Mouse (Mus musculus): ENCODE data around the gene Gemin6.

Gene Gemin6

GRCm38 (mm10) chr17:80224326-80225116 is at the start of gene Gemin6:
Gene Gemin6 (plus strand): TSS chr17:80224441.
- ChIA-PET POLR2A (interaction anchor here (0.6 to 5.8 kb wide), 79 partner anchors 7 to 1397 kb away, joined by 3 to 146 read pairs (median 5); partner anchors contain the start of genes Srsf7 (in 4 of the 4), Ttc39d (in 4 of the 4), Dhx57 (in 3 of the 4) and Morn2 (in 3 of the 4)), CTCF (interaction anchor here (0.5 to 1.7 kb wide), 10 partner anchors 13 to 570 kb away, joined by 3 to 4 read pairs (median 3); no protein-coding TSS in a partner anchor)

GRCm38 (mm10) chr17:80174699-80175385 is 49.4 kb upstream of the Gemin6 start:
- CTCF ChIA-PET, result interaction anchor here in 3 of 4 experiments (0.6 to 1.3 kb wide), 3 partner anchors 127 to 176 kb away, joined by 3 to 6 read pairs (median 4); no protein-coding TSS in a partner anchor
- POLR2A ChIA-PET, result interaction anchor here in 3 of 4 experiments (0.6 to 3.2 kb wide), 44 partner anchors 8 to 379 kb away, joined by 3 to 19 read pairs (median 4); partner anchors contain the start of genes Srsf7 (in 3 of the 3), Ttc39d (in 3 of the 3), Galm (in 2 of the 3) and Gemin6 (in 1 of the 3)

- POLR2A ChIA-PET, result interaction anchor here in 3 of 4 experiments (0.6 to 3.2 kb wide), 41 partner anchors 7 to 379 kb away, joined by 3 to 19 read pairs (median 4); partner anchors contain the start of genes Srsf7 (in 3 of the 3), Ttc39d (in 3 of the 3), Galm (in 2 of the 3) and Hnrnpll (in 2 of the 3)
- CTCF ChIA-PET, result interaction anchor here in 2 of 4 experiments (1.0 to 1.3 kb wide), 2 partner anchors 127 to 158 kb away, joined by 3 to 6 read pairs; no protein-coding TSS in a partner anchor
These were observed 48.9 kb upstream of the Gemin6 start for GRCm38 (mm10) chr17:80175386-80175739.

DNA sequence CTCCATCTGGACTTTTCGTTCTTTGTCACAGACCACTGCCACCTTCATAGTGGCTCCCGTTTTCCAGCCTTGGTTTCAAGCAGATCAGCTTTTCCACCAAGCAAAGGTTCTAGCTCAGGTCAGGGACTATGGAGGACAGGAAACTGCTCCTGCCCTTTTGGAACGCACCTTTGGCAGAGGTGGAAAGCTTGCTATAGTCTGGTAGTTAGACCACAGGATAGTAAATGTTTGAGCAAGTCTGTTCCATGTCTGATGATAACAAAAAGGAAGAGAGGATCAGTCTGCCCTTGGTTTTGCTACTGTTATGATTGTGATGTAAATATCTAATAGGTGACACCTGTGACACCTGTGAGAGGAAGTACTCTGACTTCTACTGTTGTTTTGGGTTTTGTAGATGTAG is 48.3 kb upstream of the Gemin6 start:
- ChIA-PET POLR2A (interaction anchor here in 3 of 4 experiments (0.6 to 3.2 kb wide), 20 partner anchors 8 to 199 kb away, joined by 3 to 19 read pairs (median 4); partner anchors contain the start of genes Srsf7 (in 3 of the 3), Ttc39d (in 3 of the 3), Galm (in 1 of the 3) and Hnrnpll (in 1 of the 3)), CTCF (interaction anchor here in 1 of 4 experiments (1.3 kb wide), 1 partner anchor 128 kb away, joined by 6 read pairs; no protein-coding TSS in a partner anchor)

GRCm38 (mm10) chr17:80178846-80179245 is 45.4 kb upstream of the Gemin6 start:
- CTCF ChIA-PET, result interaction anchor here in 1 of 4 experiments (1.6 kb wide), 1 partner anchor 129 kb away, joined by 20 read pairs; no protein-coding TSS in a partner anchor
- POLR2A ChIA-PET, result interaction anchor here in 1 of 4 experiments (1.1 kb wide), 1 partner anchor 126 kb away, joined by 6 read pairs; no protein-coding TSS in a partner anchor

- ChIA-PET POLR2A (interaction anchor here (0.6 to 4.0 kb wide), 16 partner anchors 10 to 162 kb away, joined by 3 to 14 read pairs (median 4); partner anchors contain the start of genes Srsf7 (in 2 of the 4) and Ttc39d (in 2 of the 4)), CTCF (interaction anchor here (0.5 to 1.7 kb wide), 27 partner anchors 10 to 1243 kb away, joined by 3 to 20 read pairs (median 3); partner anchors contain the start of gene Cebpz (in 1 of the 4))
These were observed 44.3 kb upstream of the Gemin6 start for GRCm38 (mm10) chr17:80179959-80180358.

- ChIA-PET CTCF (interaction anchor here in 3 of 4 experiments (0.6 to 1.7 kb wide), 12 partner anchors 11 to 1244 kb away, joined by 3 to 20 read pairs (median 6); partner anchors contain the start of gene Cebpz (in 1 of the 3)), POLR2A (interaction anchor here in 3 of 4 experiments (0.6 to 4.0 kb wide), 9 partner anchors 20 to 163 kb away, joined by 3 to 14 read pairs (median 4); partner anchors contain the start of genes Srsf7 (in 2 of the 3) and Ttc39d (in 2 of the 3))
These were observed 43.8 kb upstream of the Gemin6 start for GRCm38 (mm10) chr17:80180468-80180867.

DNA sequence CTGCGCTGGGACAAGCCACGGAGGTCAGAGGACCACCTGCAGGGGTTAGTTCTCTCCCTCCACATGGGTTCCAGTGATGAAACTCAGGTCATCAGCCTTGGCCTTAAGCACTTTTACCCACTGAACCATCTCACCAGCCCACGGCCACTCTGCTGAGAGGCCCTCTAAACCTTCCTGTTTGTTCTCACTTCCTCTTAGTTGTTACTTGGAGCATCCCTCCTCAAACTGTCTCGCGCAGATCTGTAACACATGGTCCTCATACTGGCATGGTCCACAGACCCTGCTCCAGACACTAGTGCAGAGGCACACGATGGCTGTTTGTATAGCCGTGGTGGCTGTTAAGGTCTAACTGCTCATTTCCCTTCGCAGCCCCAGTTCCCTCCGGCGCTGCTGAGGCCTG is 40.6 kb upstream of the Gemin6 start:
- ChIA-PET CTCF (interaction anchor here in 1 of 4 experiments (0.6 to 1.3 kb wide), 2 partner anchors 135 to 272 kb away, joined by 3 to 4 read pairs; no protein-coding TSS in a partner anchor), POLR2A (interaction anchor here (0.8 to 2.0 kb wide), 8 partner anchors 10 to 163 kb away, joined by 3 to 11 read pairs (median 3); partner anchors contain the start of genes Srsf7 (in 2 of the 4) and Ttc39d (in 2 of the 4))

DNA sequence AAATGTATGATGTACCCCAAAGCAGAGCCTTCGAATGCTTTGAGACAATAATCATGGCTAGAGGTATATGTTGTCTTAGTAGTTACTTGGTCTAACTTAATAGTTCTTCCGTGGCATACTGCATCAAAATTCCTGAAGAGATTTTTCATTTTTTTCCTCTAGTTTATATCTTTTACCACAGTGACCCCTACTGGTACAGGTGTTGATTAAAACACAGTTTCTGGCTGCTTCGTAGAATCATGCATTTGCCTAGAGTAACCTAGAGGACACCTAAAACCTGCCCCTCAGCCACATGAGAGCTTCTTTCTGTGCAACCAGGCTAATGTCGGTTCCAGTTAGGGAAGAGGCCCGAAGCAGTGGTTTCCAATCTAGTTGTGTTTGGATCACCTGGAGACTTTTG is 31.2 kb upstream of the Gemin6 start:
- ChIA-PET POLR2A (interaction anchor here in 3 of 4 experiments (0.6 to 6.8 kb wide), 9 partner anchors 9 to 175 kb away, joined by 3 to 91 read pairs (median 4); partner anchors contain the start of genes Srsf7 (in 3 of the 3), Ttc39d (in 3 of the 3) and Gemin6 (in 1 of the 3)), CTCF (interaction anchor here in 3 of 4 experiments (0.6 to 1.7 kb wide), 5 partner anchors 145 to 183 kb away, joined by 3 to 6 read pairs (median 5); no protein-coding TSS in a partner anchor)

DNA sequence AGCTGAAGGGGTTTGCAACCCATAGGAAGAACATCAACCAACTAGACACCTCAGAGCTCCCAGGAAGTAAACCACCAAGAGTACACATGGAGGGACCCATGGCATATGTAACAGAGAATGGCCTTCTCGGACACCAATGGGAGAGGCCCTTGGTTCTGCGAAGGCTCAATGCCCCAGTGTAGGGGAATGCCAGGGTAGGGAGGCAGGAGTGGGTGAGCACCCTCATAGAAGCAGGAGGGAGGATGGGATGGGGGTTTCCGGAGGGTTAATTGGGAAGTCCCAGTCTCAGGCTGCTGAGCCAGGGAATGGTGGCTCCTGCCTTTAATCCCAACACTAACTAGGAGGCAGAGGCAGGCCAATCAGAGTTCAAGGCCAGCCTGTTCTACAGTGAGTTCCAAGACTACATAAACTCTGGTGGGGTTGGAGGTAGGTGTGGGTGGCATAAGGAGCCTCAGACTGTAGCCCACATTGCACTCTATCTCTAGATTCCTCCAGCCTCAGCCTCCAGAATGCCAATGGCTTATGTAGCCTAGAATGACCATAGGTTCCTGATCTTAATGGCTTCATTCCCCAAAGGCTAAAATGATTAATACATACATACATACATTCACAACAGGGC is 25.0 kb upstream of the Gemin6 start:
- ChIA-PET POLR2A (interaction anchor here in 3 of 4 experiments (0.6 to 6.8 kb wide), 31 partner anchors 7 to 1286 kb away, joined by 3 to 91 read pairs (median 4); partner anchors contain the start of genes Srsf7 (in 3 of the 3), Ttc39d (in 3 of the 3), Gemin6 (in 2 of the 3) and Dhx57 (in 1 of the 3)), CTCF (no interaction called here)

GRCm38 (mm10) chr17:80205657-80206056 is 18.6 kb upstream of the Gemin6 start:
- POLR2A ChIA-PET, result interaction anchor here (0.7 to 10.7 kb wide), 47 partner anchors 9 to 544 kb away, joined by 3 to 146 read pairs (median 12); partner anchors contain the start of genes Gemin6 (in 3 of the 4), Morn2 (in 2 of the 4), Dhx57 (in 1 of the 4) and Gm10190 (in 1 of the 4)

DNA sequence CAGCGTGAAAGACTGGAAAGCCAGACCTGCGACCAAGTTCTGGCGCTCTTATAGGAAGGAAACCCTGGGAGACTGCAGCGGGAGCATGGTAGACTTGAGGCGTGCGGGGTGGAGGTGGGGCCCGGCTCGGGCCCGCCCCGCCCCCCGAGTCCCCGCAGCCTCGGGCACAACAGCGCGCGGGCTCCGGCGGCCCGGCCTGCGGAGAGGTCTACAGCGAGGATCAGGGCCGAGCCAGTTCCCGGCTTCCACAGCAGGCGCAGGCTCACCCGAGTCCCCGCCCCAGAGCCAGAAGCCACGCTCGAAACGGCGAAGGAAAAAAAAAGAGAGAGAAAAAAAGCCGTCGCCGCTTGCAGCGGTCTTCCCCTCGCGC is 18.0 kb upstream of the Gemin6 start:
- ChIA-PET POLR2A (interaction anchor here (0.7 to 10.7 kb wide), 70 partner anchors 9 to 580 kb away, joined by 3 to 146 read pairs (median 8); partner anchors contain the start of genes Gemin6 (in 3 of the 4), Morn2 (in 3 of the 4), Dhx57 (in 2 of the 4) and Atl2 (in 1 of the 4)), CTCF (no interaction called here)

More at GRCm38 (mm10) chr17:80205657-80206056, 18.6 kb upstream of the Gemin6 start:
- CTCF ChIA-PET, result interaction anchor here in 1 of 4 experiments (0.6 to 1.0 kb wide), 2 partner anchors 9 to 353 kb away, joined by 3 read pairs; no protein-coding TSS in a partner anchor

GRCm38 (mm10) chr17:80206671-80207581 is 17.3 kb upstream of the Gemin6 start, which contains the start of the genes Srsf7 and Ttc39d:
Gene Srsf7 (minus strand): TSS chr17:80207307.
Gene Ttc39d (plus strand): TSS chr17:80207460.
- ChIA-PET POLR2A (interaction anchor here (0.5 to 10.7 kb wide), 264 partner anchors 9 to 1292 kb away, joined by 3 to 146 read pairs (median 4); partner anchors contain the start of genes Gemin6 (in 4 of the 4), Morn2 (in 3 of the 4), Atl2 (in 2 of the 4) and Dhx57 (in 2 of the 4)), CTCF (interaction anchor here in 1 of 4 experiments (0.6 to 1.2 kb wide), 2 partner anchors 352 to 358 kb away, joined by 3 to 4 read pairs; no protein-coding TSS in a partner anchor)

GRCm38 (mm10) chr17:80213998-80214397 is 10.2 kb upstream of the Gemin6 start:
- POLR2A ChIA-PET, result interaction anchor here in 1 of 4 experiments (2.5 kb wide), 1 partner anchor 14 kb away, joined by 7 read pairs; no protein-coding TSS in a partner anchor
- CTCF ChIA-PET, result interaction anchor here in 1 of 4 experiments (0.5 to 0.7 kb wide), 2 partner anchors 8 to 144 kb away, joined by 3 read pairs; no protein-coding TSS in a partner anchor

DNA sequence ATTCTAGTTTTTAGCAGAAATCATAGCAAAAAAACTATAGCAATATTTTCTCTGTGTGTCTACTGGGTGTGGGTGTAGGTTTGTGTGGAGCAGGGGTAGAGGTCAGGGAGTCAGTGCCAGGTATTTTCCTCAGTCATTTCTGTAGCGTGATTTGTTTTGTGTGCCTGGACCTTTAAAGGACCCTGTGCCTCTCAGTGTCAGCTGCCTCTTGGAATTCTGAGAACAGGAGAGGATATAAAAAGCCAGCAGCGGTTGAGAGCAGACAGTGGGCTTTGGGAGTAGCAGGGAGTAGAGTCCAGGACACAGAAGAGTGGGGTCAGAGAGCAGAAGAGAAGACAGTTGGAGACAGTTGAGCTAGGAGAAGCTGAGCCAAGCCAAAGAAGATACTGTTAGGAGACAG is 4.1 kb upstream of the Gemin6 start:
- ChIA-PET CTCF (no interaction called here), POLR2A (interaction anchor here in 3 of 4 experiments (0.5 to 6.9 kb wide), 8 partner anchors 10 to 685 kb away, joined by 3 to 63 read pairs (median 3); partner anchors contain the start of genes Srsf7 (in 3 of the 3) and Ttc39d (in 3 of the 3))

Measured in embryonic stem cell, embryonic (primary cell).